Mouse (Mus musculus) layer of hippocampus, postnatal 10 days (tissue): ENCODE data around the gene Strbp. TPM values are rescaled to one million over a fixed set of nuclear protein-coding genes. Genes with fewer than 3 reads are reported as not detected.
A peak's percentile ranks its signal among the peaks of the same experiment; 100 is the strongest.

Experiments
- DNase-seq, 2 experiments: peaks; one replicate each; pipeline ENCODE4 v3.0.0; 2021; ENCODE audit warnings: low spot score in 2 of 2
- total RNA-seq, 2 experiments: library from RNA; stranded (reverse); gene quantifications; 2 replicates each; pipeline ENCODE4 v1.2.3; 2021

The Strbp gene
- total RNA-seq, 2 experiments from 2014 or later = 177 to 197 TPM

DNA sequence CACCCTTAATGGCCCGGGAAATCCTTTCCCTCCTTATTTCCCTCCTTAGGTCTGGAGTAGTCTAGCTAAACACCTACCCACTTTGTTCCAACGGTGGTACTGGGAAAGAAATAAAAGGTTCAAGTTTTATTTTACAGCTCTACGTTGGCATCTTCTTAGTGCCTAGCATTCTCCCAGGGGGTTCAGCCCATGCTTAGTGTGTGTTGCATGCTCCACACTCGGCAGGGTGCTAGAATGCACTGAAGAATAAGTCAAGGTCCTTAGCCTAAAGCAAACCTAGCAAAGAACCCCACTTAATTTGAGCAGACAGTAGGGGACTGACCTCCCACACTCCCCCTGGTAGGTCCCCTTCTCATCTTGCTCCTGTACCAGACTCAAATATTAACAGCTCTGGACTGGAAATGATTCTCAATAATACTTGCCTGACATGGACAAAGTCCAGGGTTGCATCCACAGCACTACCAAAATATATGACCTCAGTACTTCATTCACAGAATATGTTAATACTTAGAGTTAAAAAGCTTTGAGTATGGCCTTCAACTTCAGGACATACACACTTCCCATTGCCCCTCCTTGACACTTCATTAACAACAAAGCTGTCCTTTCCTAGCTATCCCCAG lies 592 bp upstream of the Strbp start:
- DNase-seq = no peak

DNA sequence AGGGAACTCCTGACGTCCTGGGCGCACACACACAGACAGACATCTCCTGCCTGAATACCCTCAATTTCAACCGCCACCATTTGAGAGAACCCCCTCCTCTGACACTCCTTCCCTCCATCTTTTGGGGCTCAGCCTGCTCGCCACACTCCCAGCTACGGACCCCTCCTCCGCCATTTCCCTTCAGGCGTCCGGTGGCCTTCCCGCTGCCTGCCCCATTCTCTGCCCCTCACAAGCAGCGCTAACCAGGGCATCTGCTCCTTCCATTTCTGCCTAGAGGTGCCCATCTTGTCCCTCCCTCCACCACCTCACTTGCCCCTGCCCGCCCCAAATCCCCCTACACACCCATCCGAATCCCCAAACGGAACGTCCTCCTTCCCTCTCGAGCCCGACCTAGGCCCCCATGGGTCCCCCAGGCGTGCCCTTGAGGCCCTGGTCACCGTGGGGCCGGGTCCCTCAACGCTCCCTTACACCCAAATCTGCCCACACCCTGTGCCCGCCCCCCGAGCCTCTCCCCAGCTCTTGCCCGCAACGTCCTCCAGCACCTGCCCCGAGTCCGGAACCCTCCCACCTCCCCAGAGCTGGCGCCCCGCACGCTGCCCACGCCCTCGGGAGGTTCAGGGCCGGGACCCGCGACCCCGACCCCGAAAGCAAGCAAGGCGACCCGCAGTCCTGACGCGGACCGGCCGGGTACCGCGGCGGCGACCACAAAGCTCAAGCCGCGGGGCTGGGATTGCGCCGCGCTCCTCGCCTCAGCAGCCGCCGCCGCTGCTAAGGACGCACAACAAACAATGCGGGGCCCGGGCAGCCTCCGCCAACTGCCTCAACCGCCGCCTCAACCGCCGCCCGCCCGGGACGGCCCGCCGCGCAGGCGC lies 1.1 kb downstream of the Strbp start:
- peak; percentile 50 to 55 for DNase-seq

DNA sequence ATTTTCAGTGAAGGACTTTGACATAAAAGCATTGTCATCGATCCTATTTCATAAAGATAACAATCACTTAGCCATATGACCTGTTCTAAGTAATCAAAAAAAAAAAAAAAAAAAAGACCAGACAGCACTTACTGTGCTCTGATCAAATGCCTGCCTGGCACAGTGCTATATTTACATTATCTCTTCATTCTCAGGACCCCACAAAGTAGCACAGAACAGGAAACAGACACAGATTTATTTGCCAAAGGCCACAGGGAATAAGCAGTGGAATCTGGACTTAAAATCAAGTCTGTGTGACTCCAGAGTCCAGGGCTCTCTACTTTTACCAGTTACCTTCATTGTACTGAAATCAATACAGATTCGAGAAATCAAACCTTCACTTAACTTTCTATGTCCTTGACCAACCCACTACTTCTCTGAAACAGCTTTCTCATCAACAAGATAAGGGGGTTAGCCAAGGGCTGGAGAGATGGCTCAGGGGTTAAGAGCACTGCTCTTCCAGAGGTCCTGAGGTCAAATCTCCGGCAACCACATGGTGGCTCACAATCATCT lies 14.5 kb downstream of the Strbp start:
- no peak for DNase-seq

DNA sequence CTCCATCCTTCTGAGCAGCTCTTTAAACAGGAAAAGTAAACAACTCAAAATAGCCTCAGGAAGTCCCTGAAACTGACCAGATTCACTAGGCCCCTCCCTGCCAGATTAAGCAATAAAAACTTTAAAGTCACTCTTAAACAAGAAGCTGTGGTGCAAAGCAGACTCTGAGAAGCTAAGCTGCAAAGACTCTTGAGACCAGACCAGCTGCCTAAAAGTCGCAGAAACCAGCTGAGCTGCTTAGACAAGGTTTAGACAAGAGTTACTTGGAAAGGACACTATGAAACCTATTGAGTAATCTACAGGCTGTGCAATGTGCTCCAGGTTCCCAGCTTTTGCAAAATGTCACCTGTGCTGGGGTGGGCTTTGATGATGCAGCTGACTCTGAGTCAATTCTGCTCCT lies 16.6 kb downstream of the Strbp start:
- no peak for DNase-seq

DNA sequence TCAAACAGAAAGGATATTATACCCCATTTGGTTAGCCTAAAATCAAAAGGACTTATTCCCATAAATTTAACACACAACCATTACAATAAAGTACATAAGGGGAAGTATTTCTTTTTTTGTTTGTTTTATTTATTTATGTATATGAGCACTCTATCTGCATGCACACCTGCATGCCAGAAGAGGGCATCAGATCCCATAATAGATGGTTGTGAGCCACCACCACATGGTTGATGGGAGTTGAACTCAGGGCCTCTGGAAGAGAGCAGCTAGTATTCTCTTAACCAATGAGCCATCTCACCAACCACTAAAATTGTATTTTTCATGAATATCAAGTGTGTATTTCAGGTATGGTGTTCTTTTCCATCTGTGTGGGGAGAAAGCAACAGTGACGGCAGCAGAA lies 18.8 kb downstream of the Strbp start:
- DNase-seq = no peak

DNA sequence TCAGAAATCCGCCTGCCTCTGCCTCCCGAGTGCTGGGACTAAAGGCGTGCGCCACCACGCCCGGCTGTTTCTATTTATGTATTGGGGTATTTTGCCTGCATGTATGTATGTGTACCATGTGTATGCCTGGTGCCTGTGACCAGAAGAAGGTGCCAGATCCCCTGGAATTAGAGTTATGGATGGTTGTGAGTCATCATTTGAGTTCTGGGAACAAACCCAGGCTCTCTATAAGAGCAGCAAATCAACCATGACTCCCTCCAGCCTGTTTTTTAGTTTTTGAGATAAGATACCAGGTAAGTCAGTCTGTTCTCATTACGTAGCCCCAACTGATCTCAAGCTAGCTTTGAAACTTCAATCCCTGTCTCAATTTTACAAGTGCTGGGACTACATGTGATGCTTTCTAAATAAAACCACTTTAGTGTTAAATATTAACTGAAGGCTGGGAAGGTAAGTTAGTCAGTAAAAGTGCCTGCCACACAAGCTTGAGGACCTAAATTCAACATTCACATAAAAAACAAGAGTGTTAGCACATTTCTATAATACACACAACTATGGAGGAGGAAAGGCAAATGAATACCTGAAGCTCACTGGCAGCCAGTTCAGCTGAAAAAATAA lies 21.4 kb downstream of the Strbp start:
- DNase-seq = no peak

DNA sequence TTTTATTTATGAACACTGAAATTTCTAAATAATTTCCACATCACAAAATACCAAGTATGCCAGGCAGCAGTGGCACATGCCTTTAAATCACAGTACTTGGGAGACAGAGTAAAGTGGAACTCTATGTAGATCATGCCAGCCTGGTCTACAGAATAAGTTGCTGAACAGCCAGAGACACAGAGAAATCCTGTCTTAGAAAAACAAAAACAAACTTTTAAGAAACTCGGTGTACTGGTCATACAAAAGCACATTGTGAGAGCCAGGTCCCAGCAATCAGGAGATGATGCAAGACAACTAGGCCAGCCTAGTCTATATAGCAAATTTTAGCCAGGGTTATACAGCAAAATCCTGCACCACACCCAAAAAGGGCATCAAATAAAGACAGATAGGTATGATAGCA lies 52.6 kb downstream of the Strbp start:
- DNase-seq = no peak

DNA sequence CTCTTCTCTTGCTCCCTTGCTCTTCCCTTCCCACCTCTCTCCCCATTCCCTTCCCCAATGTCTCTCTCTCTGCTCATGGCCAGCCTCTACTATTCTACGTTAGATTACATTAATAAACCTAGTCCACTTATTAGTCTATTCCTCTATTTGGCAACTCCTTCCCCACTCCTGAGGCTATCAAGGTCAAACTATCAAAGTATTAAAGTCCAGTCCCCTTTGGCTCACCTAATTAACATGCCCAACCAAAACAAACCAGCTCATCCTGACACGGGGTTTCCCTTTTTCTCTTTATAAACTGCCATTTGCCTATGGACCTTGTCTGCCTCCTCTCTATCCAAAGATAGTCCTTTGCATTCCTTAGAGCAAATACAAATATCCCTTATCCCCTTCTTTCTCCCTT lies 54.1 kb downstream of the Strbp start:
- no peak for DNase-seq

DNA sequence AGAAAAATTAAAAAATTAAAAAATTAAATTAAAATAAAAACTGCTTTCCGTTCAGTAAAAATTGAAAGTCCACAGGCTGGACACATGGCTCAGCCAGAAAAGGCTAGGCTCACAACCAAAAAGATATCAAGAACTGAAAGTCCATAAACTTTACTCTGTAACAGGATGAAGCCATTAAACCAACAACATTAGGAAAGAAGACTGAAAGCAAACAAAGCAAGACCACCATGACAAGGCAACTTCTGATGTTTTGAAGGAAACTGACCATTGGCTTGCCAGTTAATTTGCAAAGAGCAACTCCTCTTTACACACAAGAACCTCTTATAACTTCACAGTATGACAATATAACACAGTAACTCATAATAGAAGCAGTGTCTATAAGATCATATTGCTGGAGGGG lies 54.7 kb downstream of the Strbp start:
- DNase-seq = no peak

DNA sequence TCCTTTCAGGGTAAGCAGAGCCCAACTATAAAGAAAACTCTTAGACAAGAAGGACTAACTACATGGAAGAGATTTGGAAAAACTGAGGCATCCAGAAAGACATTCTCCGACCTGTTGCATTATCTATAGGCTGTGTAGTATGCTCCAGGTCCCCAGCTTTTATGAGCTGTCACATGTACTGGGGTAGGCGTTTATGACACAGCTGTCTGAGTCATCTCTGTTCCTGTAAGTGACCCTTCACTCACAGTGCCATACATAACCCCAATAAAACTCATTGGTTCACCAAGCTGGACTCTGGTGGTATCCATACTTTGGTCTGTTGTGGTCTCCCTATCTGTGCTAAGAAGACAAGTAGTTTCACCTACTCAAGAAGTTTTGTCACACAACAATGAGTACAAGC lies 80.3 kb downstream of the Strbp start:
- DNase-seq = no peak

DNA sequence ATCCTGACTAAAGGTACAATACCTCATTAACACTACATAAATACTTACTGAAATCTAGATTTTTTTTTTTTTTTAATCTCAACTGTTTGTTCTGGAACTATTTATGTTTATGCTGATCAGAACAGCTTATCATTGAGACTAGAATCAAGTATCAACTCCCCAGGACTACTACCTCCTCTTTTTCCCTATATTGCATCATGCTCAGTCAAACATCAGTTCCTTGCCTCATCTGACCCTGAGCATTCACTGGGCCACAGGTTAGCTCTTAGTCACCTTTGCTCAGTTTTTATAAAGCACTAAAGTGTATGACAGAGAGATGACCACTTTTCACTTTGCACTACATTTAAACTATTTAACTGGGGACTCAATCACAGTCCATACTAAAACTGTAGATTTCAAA lies 115.7 kb downstream of the Strbp start:
- no peak for DNase-seq

DNA sequence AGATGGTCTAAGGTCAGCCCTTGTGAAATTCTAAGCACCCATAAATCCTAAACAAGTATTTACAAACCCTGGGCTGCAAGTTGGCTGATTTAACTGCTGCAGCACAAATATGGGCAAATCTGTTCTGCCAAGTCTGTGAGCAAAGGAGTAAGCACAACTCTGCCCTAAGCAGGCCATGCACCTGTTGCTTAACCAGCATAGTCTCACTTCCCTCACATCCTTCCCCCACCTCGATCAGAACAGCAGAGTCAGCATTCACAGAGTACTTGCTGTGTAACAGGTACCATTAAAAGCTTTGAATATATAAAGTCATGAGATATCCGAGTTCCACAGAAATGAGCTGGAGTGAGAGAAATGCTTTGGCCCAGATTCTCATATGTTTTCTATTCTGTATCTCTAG lies 125.5 kb downstream of the Strbp start:
- DNase-seq = no peak

DNA sequence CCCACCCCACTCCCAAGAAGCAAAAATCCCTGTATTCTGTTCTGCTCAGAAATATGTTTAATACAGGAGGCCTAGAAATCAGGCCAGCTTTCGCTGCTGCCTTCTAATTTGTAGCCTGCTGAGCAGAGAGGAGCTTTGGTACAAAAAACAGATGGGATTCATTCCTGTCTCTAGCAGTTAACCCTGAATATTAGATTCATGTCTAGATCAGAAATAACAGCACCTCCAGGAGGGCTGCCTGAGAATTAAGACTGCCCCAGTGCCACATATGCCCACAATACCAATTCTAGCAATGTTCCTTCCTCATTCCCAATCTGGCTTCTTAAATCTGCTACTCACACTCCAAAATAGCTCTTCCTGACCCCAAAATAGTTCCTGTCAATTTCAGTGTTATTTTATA lies 127.0 kb downstream of the Strbp start:
- no peak for DNase-seq

DNA sequence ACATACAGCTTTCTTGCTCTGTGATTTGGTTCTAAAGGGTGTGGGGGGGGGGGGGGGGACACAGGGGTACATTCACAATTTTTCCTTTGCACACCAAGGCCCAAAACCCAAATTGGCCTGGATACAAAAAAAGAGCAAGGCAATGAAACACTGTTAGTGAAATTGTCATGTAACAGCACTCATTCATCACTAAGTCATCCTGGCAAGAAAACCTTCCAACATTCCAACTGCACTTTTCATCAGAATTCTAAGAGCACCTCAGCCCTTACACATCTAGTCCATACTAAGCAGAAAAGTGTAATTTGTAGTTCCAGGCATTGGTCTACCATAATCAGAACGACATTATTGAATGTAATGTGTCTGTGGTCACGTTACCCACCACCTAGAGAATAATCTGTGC lies 131.5 kb downstream of the Strbp start:
- DNase-seq = no peak

DNA sequence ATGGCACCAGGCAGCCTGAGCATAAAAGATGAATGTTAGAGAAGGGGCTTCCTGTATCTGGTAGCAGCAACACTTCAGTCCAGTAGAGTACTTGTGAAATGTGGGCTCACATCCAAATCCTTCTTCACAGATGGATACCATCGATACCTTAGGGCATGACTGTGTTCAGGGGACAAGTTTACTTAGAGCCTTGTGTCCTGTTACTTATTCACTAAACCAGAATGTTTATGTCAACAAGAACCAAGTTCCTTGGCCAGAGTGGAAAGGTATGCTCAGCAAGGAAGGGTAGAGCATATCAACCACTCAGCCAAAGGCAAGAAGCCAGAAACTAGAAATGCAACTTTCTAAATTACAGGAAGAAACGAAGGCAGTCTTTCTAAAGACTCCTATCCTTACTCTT lies 133.0 kb downstream of the Strbp start:
- no peak for DNase-seq

DNA sequence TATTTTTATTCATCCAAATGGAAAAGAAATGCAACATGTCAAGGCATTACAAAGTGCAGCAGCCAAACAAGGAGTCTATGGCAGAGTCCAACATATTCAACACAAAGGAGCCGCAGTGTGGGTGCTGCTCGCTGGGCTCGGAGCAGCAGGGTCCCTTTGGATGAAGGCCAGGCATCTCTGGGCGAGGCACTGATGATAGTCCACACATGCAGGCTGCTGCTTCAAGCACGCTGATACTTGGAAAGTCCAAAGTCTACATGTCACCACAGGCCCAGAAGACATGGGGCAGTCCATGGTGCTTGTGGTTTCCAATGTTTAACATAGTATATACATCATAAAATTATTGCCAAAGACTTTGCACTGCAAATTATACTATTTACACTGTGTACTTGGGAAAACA lies 133.8 kb downstream of the Strbp start:
- peak; percentile 26 to 41 for DNase-seq

DNA sequence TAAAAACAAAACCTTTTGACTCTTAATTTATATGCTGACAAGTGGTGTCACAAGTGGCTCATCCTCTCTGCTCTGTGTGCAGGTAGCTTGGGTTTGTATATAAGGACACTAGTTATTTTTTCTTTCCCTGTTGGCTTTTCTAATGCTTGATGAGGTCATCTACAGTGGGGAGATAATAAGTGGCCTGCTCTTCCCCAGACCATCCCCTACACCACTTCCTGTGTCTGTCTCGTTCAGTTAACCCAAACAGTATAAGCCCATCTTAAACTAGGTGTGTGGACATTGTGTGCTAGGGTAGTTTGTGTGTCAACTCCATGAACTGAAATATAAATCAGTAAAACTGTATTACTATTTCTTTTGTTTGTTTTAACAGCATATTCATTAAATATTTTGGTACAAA lies 137.6 kb downstream of the Strbp start:
- DNase-seq = no peak

DNA sequence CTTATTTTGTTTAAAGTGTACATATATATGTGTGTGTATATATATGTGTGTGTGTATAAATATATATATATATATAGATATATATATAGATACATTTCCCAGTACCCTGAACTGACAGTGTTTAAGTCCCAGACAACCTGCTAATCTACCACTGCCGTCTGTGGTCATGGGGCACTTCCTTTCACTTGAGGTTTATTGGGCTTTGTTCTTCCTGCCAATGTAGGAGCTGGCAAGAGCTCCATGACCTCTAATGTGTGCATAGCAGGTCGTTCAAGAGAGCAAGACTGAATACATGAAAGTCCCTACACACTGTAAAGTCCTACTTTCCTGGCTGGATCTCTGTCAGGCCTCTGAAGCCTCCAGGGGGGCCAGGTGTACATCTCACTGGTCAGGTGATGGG lies 138.1 kb downstream of the Strbp start:
- no peak for DNase-seq

DNA sequence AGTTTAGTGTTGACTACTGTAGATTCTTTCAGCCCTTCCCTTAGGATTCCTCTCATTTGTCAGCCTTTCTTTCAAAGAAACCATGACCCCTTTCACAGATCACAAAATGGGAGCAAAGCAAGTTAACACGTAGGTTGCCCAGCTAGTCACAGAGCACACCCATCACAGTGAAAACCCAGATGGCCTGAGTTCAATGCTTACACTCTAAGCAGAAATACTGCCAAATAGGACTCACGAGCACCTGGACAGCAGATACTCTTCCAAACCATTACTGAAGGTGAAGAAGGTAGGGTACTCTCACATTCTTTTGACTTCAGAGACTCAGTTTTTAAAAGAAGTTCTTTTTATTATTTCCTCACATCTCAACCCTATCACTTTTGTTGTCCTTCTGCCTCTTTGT lies 147.3 kb downstream of the Strbp start:
- DNase-seq = no peak

DNA sequence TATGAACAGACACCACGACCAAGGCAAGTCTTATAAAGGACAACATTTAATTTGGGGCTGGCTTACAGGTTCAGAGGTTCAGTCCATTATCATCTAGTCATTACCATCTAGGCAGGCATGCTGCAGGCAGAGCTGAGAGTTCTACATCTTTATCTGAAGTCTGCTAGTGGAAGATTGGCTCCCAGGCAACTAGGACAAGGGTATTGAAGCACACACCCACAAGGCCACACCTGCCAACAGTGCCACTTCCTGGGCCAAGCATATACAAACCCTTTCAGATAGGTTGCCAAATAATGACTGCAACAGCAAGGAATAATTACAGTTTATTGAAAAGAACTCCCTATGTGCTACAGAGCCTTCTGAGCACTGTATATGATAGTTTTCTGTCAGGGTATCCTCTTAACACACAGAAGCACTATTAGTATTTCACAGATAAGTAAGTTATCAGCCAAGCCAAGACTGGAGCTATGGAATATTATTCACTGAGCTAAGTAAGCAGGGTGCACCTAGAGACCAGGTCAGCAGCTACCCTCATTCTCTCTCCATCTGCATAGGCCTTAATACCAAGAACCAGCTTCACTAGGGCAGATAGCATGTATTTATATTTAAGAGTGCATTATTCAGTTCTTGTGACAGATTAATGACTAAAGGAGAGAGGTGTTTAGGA lies 154.2 kb downstream of the Strbp start:
- no peak for DNase-seq

DNA sequence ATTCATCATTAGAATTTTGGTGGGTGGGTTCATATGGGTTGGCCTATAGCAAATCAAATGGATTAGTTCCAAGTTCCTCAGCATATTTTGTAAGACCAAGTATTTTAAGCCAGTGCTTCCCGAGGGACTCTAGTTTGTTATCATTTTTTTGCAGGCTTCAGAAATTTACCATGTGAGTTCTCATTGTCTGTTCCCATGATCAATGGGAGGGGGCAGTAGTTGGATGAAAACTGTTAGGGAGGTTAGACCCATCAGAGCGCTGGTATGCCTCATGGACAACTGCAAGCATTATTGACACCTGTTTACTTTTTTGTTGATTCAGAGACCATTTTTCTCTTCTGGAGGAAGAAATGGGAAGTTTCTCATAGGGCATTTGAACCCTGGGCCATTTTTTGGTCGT lies 172.0 kb downstream of the Strbp start:
- DNase-seq = no peak

DNA sequence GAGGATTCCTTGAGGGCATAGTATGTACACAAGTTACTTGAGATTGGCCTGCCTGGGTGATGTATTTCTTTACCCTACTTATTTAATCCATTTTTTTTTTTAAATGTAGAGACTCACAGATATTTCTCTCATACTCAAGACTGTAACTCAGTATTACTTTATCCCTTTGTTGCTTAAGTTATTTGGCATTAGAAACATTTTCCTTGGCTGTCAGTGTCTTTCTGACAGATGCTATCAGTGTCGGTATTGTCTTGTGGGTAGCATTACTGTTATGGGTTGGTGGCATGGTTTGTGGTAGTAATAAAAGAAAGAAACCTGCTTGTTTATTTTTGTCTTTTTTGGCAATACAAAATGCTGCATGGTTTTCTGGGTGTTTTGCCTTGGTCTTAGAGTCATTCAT lies 172.9 kb downstream of the Strbp start:
- DNase-seq = no peak
